Mouse (Mus musculus) embryonic fibroblast, embryonic 13.5 days (primary cell): ENCODE results near the gene Exoc4. TPM values are rescaled to one million over a fixed set of nuclear protein-coding genes. Genes with fewer than 3 reads are reported as not detected.

Source experiments
- H3K27ac ChIP-seq: 2 replicates; pipeline ENCODE4 v1.5.1; 2012; ENCODE audit warnings: low read length, control low read depth, inconsistent platforms; ENCODE audit not compliant: insufficient read depth
- H3K4me1 ChIP-seq: 2 replicates; pipeline ENCODE4 v1.6.1; 2011; ENCODE audit warnings: low read length; ENCODE audit not compliant: control insufficient read depth, insufficient read depth
- H3K4me3 ChIP-seq: 2 replicates; pipeline ENCODE4 v1.5.1; 2011; ENCODE audit warnings: mild to moderate bottlenecking, control low read depth, low read length; ENCODE audit not compliant: insufficient read depth
- CTCF ChIP-seq: IDR thresholded peaks from 2 replicates; pipeline ENCODE4 v1.5.1; 2011; ENCODE audit warnings: mild to moderate bottlenecking, control low read depth, low read length, moderate library complexity, borderline replicate concordance; ENCODE audit not compliant: insufficient read depth
- POLR2A ChIP-seq: IDR thresholded peaks from 2 replicates; pipeline ENCODE4 v1.6.1; 2011; ENCODE audit warnings: low read depth, mild to moderate bottlenecking, control low read depth, low read length, moderate library complexity
- polyA plus RNA-seq: library from polyadenylated mRNA; stranded (reverse); fragments of >200 nt; gene quantifications from 2 replicates; pipeline ENCODE4 v1.2.4, GENCODE M21; 2011; ENCODE audit warnings: low read depth; ENCODE audit not compliant: missing spikeins, insufficient read length

Exoc4 gene
- polyA plus RNA-seq, 1 experiment = 121 TPM

DNA sequence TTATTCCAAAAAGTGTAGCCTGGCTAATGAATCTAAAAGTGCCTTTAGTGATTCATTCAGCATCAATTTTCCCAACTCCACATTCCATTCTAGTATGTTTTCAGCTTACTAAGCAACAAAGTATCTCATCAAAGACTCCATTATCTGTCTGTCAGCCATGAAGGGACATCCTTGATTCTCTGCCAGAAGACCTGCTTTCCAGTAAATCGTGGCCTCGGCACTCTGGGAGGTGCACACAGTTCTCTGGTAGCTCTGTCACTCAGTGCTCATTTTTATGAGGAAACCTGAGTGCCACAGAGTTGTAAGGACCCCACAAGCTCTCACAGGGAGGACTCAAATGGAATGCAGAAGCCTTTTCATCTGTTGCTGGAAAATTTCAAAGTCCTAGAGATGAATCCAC lies 436.4 kb downstream of the Exoc4 start:
- Histone ChIP-seq H3K4me3 (no peak overlapping the region), H3K27ac (no peak overlapping the region), H3K4me1 (no peaks in the 10 kb centered on the region)
- TF ChIP-seq CTCF = no peak
- TF ChIP-seq POLR2A = no peak

GRCm38 (mm10) chr6:33690601-33691000 lies 441.7 kb downstream of the Exoc4 start:
- TF ChIP-seq CTCF = no peak
- no peak for TF ChIP-seq POLR2A
- Histone ChIP-seq H3K4me1 (no peaks in the 10 kb centered on the region), H3K27ac (no peak overlapping the region), H3K4me3 (no peak overlapping the region)

GRCm38 (mm10) chr6:33696976-33697375 lies 448.1 kb downstream of the Exoc4 start:
- no peak for TF ChIP-seq POLR2A
- no peak for TF ChIP-seq CTCF

DNA sequence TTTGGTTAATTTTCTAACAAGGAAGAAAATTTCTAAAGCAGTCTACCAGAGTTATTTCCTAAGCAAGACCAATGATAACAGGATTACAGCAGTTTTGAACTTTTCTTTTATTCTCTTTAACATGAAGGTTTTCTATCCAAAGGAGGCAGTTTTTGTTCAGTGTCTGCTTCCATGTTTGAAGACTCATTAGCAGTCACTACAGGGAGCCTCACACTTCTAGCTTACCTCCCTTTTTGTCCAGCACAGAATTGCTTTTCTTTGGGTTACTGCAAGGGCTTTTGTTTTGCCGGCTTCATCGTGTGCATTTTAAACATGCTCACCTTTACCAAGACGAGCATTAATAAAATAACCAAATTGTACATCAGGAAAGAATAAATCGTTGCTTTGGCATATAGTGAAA lies 460.0 kb downstream of the Exoc4 start:
- H3K4me3 ChIP-seq = no peak overlapping the region
- H3K27ac ChIP-seq = no peak overlapping the region
- TF ChIP-seq CTCF (no peak), POLR2A (no peak)
- no peaks in the 10 kb centered on the region for H3K4me1 ChIP-seq

More at GRCm38 (mm10) chr6:33696976-33697375, 448.1 kb downstream of the Exoc4 start:
- no peaks in the 10 kb centered on the region for H3K4me1 ChIP-seq
- no peak overlapping the region for H3K27ac ChIP-seq
- H3K4me3 ChIP-seq = no peak overlapping the region

- Histone ChIP-seq H3K4me1 (no peaks in the 10 kb centered on the region), H3K27ac (no peak overlapping the region), H3K4me3 (no peak overlapping the region)
- TF ChIP-seq POLR2A = no peak
- TF ChIP-seq CTCF = no peak
These were observed 460.5 kb downstream of the Exoc4 start for GRCm38 (mm10) chr6:33709340-33709739.

DNA sequence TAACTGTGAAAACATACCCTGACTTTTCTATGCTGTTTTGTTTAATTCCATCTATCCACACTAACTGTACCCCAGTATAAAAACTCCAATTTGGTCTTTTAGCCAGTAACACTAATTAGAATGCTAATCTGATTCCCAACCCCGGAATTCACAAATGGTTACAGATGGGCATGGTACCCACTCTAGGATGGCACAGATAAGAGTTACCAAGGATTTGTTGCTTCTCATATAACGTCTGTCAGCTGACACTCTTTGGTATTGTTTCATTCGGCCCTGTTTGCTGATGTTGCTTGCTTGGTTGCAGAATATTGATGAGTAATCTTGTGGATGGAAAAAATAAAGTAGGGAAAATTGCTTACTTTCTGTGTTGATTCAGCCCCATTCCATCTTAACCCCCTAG lies 462.9 kb downstream of the Exoc4 start:
- no peak overlapping the region for H3K4me3 ChIP-seq
- TF ChIP-seq POLR2A = no peak
- no peak for TF ChIP-seq CTCF
- H3K4me1 ChIP-seq = no peaks in the 10 kb centered on the region
- H3K27ac ChIP-seq = no peak overlapping the region

- H3K4me1 ChIP-seq = no peaks in the 10 kb centered on the region
- no peak overlapping the region for H3K27ac ChIP-seq
- no peak for TF ChIP-seq POLR2A
- TF ChIP-seq CTCF = no peak
- no peak overlapping the region for H3K4me3 ChIP-seq
These were observed 463.7 kb downstream of the Exoc4 start for GRCm38 (mm10) chr6:33712540-33713118.

DNA sequence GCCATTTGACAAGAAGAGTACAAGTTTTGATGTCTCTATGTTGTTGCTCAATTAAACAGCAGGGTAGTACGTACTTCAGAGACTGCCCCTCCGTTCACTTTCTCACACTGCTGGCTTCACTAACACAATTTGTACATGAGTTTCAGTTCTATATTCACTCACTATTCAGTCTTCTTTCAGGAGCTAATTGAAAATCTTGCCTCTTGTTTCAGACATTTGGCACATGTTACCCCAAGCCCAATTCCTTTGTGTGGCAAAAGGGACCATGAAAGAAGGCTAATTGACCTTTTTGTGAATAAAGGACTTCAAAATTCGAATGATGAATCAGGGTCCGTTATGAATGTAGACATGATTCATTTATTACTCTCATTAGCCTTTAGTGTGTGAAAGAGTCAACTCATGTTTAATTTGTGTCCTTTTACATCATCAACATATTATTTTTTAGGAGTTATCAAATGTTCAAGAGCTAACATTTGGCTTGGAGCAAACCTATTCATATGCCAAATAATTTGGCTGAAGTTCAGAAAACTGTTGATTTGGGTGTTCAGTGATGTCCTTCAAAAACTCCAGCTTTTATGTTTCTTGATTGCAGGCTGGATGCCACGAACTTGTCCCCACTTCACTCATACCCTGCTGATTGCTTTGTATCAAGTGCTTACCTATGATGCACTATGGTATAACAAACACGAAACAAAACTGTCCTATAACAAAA lies 467.5 kb downstream of the Exoc4 start:
- H3K4me1 ChIP-seq = peaks cover 2% of the 10 kb centered on the region; the same call in 1 of the 2 replicates
- TF ChIP-seq POLR2A (no peak), CTCF (no peak)
- H3K27ac ChIP-seq = no peak overlapping the region
- H3K4me3 ChIP-seq = no peak overlapping the region

GRCm38 (mm10) chr6:33721166-33721565 lies 472.3 kb downstream of the Exoc4 start:
- H3K27ac ChIP-seq = peak overlapping the region; percentile 42
- peaks cover 4% of the 10 kb centered on the region for H3K4me1 ChIP-seq
- H3K4me3 ChIP-seq = no peak overlapping the region
- TF ChIP-seq POLR2A = no peak

DNA sequence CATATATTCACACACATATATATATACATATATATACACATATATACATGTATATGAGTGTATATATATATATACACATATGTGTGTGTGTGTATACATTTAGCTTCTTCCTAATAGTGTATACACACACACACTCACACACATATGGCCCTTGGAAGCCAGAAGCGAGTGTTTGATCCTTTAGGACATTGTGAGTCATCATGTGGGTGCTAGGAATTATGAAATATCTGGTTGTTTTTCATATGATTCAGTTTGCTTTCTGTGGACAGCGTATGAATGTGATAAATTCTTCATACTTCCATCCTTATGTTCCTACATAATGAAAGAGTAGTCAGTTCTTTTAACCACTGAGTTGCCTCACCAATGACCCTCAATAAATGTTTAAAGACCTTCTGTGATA lies 473.9 kb downstream of the Exoc4 start:
- TF ChIP-seq POLR2A = no peak
- no peak for TF ChIP-seq CTCF
- H3K4me1 ChIP-seq = peaks cover 4% of the 10 kb centered on the region
- no peak overlapping the region for H3K27ac ChIP-seq
- no peak overlapping the region for H3K4me3 ChIP-seq

- Histone ChIP-seq H3K27ac (no peak overlapping the region), H3K4me1 (peaks cover 4% of the 10 kb centered on the region), H3K4me3 (no peak overlapping the region)
- no peak for TF ChIP-seq CTCF
- no peak for TF ChIP-seq POLR2A
These were observed 475.7 kb downstream of the Exoc4 start for GRCm38 (mm10) chr6:33724596-33724995.
